Mouse (Mus musculus): Measurements from ENCODE around the gene Pbxip1.

DNA sequence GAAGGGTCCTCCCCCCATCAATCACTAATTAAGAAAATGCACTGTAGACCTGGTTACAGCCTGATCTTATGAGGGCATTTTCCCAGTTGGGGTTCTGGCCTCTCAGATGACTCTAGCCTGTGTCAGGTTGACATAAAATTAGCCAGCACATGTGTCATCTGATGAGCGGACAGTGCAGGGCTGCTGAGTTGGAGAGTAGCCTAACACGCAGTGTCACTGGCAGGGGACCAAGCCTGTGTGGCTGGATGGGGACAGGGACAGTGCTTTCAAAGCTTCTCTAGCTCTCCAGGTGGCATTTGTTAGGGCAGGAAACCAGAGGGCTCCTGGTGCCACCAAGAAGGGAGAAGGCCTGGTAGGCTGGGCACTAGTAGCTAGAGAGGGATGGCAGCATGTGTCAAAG is 4.2 kb downstream of the Pbxip1 start:
- TF ChIP-seq EP300 (optimal IDR thresholded peaks at IDR 0.05) (no peak), CTCF (IDR thresholded peaks at IDR 0.05; ENCODE audit: low read depth) (no peak)
